Mouse (Mus musculus): ENCODE results near the gene Ccer2. TPM values are rescaled to one million over a fixed set of nuclear protein-coding genes. Genes with fewer than 3 reads are reported as not detected.

Ccer2 gene
- polyA plus RNA-seq, 2 experiments = 0.24 TPM; not detected in 1

DNA sequence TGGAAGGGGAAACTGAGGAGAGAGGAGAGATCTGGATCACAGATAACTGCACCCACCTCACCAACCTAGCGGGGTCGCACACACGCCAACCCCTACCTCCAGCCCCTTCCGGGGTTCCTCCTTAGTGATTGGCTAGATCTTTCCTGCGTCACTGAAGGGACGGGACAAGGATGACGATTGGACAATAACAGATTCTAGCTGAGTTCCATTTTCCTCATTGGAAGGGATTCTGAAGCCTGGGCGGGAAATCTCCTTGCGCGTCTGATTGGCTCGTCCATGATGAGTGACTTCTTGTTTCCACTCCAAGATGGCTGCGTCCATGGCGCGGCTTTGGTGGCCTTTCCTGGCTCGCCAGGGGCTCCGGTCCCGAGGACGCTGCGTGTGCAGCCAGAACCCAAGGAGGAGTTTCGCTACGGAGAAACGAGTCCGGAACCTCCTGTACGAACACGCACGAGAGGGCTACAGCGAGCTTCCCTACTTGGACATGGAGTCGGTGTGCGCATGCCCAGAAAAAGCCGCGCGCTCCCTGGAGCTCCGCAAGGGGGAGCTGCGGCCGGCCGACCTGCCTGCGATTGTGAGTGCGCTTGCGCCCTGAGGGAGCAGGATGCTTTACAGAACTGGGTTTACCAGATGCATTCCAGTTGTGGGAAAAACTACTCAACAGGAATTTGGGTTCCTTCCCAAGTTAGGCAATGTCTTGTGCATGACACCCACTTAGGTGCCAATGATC lies 14.1 kb upstream of the Ccer2 start, which contains the start of the genes Mrps12 and Sars2:
Mrps12 (minus strand) TSS at position 112 of the 730 bp plus-strand sequence.
Sars2 (plus strand) TSS at position 284 of the 730 bp plus-strand sequence.
- peak; percentile 74; the same call in 1 of the 2 replicates for TF ChIP-seq POLR2A (IDR thresholded peaks at IDR 0.05; ENCODE audit: borderline replicate concordance, extremely low read depth, insufficient read depth, insufficient read length)
- DNase-seq (ENCODE audit: low spot score) = peak; percentile 99
- WGBS = under 1% methylated on average over 39 of the region's 39 CpGs

DNA sequence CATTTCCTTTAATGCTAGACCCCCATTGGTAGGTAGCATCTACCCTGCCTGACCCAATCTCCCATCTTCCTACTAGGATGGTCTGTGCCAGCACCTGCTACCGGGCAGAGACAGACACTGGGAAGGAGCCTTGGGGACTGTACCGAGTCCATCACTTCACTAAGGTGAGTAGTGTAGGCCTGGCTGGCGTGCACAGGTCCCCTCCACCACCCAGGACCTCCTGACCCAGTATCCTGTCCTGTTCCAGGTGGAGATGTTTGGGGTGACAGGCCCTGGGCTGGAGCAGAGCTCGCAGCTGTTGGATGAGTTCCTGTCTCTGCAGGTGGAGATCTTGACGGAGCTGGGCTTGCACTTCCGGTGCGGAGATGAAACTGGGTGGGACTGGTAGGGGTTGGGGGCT lies 6.0 kb upstream of the Ccer2 start:
- no peak overlapping the region for H3K27ac ChIP-seq (replicated peaks; ENCODE audit: low read depth, low read length)
- H3K4me2 ChIP-seq (replicated peaks; ENCODE audit: low read depth, low read length, severe bottlenecking) = no peak overlapping the region
- H3K4me1 ChIP-seq (ENCODE audit: control insufficient read depth, insufficient read depth, low read length) = no peaks in the 10 kb centered on the region
- WGBS = 91% methylated on average over 7 of the region's 7 CpGs
- no peaks in the 10 kb centered on the region for H3K27me3 ChIP-seq (ENCODE audit: control insufficient read depth, insufficient read depth, low read length)
- peaks cover 53% of the 10 kb centered on the region for H3K36me3 ChIP-seq (ENCODE audit: control insufficient read depth, insufficient read depth, low read length)
- no peak overlapping the region for H3K9ac ChIP-seq (ENCODE audit: low read depth, low read length, severe bottlenecking)
- no peak for TF ChIP-seq POLR2A (IDR thresholded peaks at IDR 0.05; ENCODE audit: borderline replicate concordance, extremely low read depth, insufficient read depth, insufficient read length)
- H3K9me3 ChIP-seq (ENCODE audit: control insufficient read depth, low read length) = no peaks in the 10 kb centered on the region
- H3K4me3 ChIP-seq (replicated peaks; ENCODE audit: low read length) = no peak overlapping the region
- no peak for DNase-seq (ENCODE audit: low spot score)
- ATAC-seq (ENCODE audit: low FRiP score, low read depth) = no peak

More for the DNA sequence above, 14.1 kb upstream of the Ccer2 start, which contains the start of the genes Mrps12 and Sars2:
- H3K9ac ChIP-seq (ENCODE audit: low read depth, low read length, severe bottlenecking) = peak within 1 kb of the TSS; percentile 75
- H3K4me2 ChIP-seq (replicated peaks; ENCODE audit: low read depth, low read length, severe bottlenecking) = peak within 1 kb of the TSS; percentile 85
- no peaks in the 10 kb centered on the region for H3K9me3 ChIP-seq (ENCODE audit: control insufficient read depth, low read length)
- H3K36me3 ChIP-seq (ENCODE audit: control insufficient read depth, insufficient read depth, low read length) = peaks cover 38% of the 10 kb centered on the region
- H3K4me1 ChIP-seq (ENCODE audit: control insufficient read depth, insufficient read depth, low read length) = peaks cover 7% of the 10 kb centered on the region; the same call in 1 of the 2 replicates
- H3K27ac ChIP-seq (replicated peaks; ENCODE audit: low read depth, low read length) = peak within 1 kb of the TSS; percentile 73
- peak within 1 kb of the TSS; percentile 57 for H3K4me3 ChIP-seq (replicated peaks; ENCODE audit: low read length)
- ATAC-seq (ENCODE audit: low FRiP score, low read depth) = peak; percentile 99
- H3K27me3 ChIP-seq (ENCODE audit: control insufficient read depth, insufficient read depth, low read length) = no peaks in the 10 kb centered on the region

DNA sequence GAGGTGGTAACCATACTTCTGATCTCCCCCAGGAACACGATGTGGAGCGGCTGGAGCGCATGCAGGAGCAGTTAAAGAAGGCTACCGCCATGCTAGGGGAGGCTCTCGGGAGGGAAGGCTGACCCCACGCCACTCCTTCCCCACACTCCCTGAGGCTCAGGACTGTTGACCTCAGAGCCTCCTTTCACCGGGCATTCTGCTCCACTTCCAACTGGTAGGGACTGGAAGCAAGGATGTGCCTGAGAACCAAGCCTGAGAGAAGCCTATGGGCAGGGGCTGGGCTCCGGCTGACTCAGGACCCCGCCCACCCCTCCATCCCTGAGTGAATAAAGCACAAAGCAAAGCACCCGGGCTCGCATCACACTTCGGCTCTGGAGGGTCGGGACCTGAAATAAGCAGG lies 2.6 kb downstream of the Ccer2 start:
- DNase-seq (ENCODE audit: low spot score) (no peak), ATAC-seq (ENCODE audit: low FRiP score, low read depth) (no peak)
- Histone ChIP-seq H3K27ac (replicated peaks; ENCODE audit: low read depth, low read length) (no peak overlapping the region), H3K9ac (ENCODE audit: low read depth, low read length, severe bottlenecking) (no peak overlapping the region), H3K36me3 (ENCODE audit: control insufficient read depth, insufficient read depth, low read length) (peaks cover 45% of the 10 kb centered on the region), H3K27me3 (ENCODE audit: control insufficient read depth, insufficient read depth, low read length) (peaks cover 6% of the 10 kb centered on the region; the same call in 1 of the 2 replicates), H3K9me3 (ENCODE audit: control insufficient read depth, low read length) (no peaks in the 10 kb centered on the region), H3K4me1 (ENCODE audit: control insufficient read depth, insufficient read depth, low read length) (peaks cover 5% of the 10 kb centered on the region), H3K4me3 (replicated peaks; ENCODE audit: low read length) (no peak overlapping the region), H3K4me2 (replicated peaks; ENCODE audit: low read depth, low read length, severe bottlenecking) (no peak overlapping the region)
- 84% methylated on average over 13 of the region's 13 CpGs for WGBS
- no peak for TF ChIP-seq POLR2A (IDR thresholded peaks at IDR 0.05; ENCODE audit: borderline replicate concordance, extremely low read depth, insufficient read depth, insufficient read length)

DNA sequence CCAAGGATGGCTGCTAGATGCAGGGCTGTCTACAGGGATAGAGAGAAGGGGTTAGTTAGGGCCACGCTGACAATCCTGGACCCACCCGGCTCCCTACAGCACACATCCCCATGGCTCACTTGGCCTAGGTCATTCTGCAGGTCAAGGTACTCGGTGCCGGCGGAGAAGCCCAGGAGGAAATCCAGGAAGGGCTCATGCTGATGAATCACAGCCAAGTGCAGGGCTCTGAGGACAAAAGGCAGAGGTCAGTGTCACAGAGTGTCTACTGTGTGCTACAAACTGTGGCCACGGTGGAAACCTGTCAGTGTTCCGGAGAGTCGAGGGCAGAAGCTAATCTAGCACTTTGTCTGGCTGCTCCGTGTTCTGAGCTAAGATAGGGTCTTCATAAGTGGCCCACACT lies 5.9 kb downstream of the Ccer2 start:
- Histone ChIP-seq H3K4me1 (ENCODE audit: control insufficient read depth, insufficient read depth, low read length) (peaks cover 3% of the 10 kb centered on the region; the same call in 1 of the 2 replicates), H3K36me3 (ENCODE audit: control insufficient read depth, insufficient read depth, low read length) (peaks cover 45% of the 10 kb centered on the region), H3K27ac (replicated peaks; ENCODE audit: low read depth, low read length) (no peak overlapping the region), H3K9ac (ENCODE audit: low read depth, low read length, severe bottlenecking) (no peak overlapping the region), H3K4me2 (replicated peaks; ENCODE audit: low read depth, low read length, severe bottlenecking) (no peak overlapping the region), H3K9me3 (ENCODE audit: control insufficient read depth, low read length) (no peaks in the 10 kb centered on the region), H3K4me3 (replicated peaks; ENCODE audit: low read length) (no peak overlapping the region), H3K27me3 (ENCODE audit: control insufficient read depth, insufficient read depth, low read length) (peaks cover under 1% of the 10 kb centered on the region; the same call in 1 of the 2 replicates)
- TF ChIP-seq POLR2A (IDR thresholded peaks at IDR 0.05; ENCODE audit: borderline replicate concordance, extremely low read depth, insufficient read depth, insufficient read length) = no peak
- ATAC-seq (ENCODE audit: low FRiP score, low read depth) (no peak), DNase-seq (ENCODE audit: low spot score) (no peak)
- WGBS = 91% methylated on average over 9 of the region's 9 CpGs

DNA sequence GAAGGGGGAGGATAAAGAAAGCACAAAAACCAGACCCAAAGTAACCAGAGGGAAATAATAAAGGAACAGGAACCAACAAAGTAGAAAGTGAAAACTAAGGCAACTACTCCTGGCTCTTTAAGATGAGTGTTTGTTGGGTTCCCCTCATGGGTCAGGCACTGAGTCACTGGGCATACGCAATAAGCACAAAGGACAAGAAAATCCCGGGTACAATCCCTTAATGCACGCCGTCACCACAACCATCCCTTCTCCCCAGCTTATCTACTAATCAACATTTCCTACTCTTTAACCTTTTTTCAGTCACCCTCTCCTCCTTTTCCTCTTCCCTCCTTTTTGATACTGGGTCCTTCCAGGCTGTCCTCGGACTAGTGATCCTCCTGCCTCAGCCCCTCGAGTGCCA lies 9.2 kb downstream of the Ccer2 start:
- Histone ChIP-seq H3K36me3 (ENCODE audit: control insufficient read depth, insufficient read depth, low read length) (peaks cover 26% of the 10 kb centered on the region), H3K9me3 (ENCODE audit: control insufficient read depth, low read length) (no peaks in the 10 kb centered on the region), H3K27me3 (ENCODE audit: control insufficient read depth, insufficient read depth, low read length) (no peaks in the 10 kb centered on the region), H3K4me1 (ENCODE audit: control insufficient read depth, insufficient read depth, low read length) (peaks cover 14% of the 10 kb centered on the region), H3K4me2 (replicated peaks; ENCODE audit: low read depth, low read length, severe bottlenecking) (peak overlapping the region; percentile 74), H3K9ac (ENCODE audit: low read depth, low read length, severe bottlenecking) (no peak overlapping the region), H3K4me3 (replicated peaks; ENCODE audit: low read length) (no peak overlapping the region), H3K27ac (replicated peaks; ENCODE audit: low read depth, low read length) (no peak overlapping the region)
- 91% methylated on average over 6 of the region's 6 CpGs for WGBS
- ATAC-seq (ENCODE audit: low FRiP score, low read depth) = no peak
- DNase-seq (ENCODE audit: low spot score) = no peak
- no peak for TF ChIP-seq POLR2A (IDR thresholded peaks at IDR 0.05; ENCODE audit: borderline replicate concordance, extremely low read depth, insufficient read depth, insufficient read length)
